Mouse (Mus musculus) small intestine, adult 10 weeks (tissue): ENCODE measurements around the gene Jmjd8. TPM values are rescaled to one million over a fixed set of nuclear protein-coding genes. Genes with fewer than 3 reads are reported as not detected.

Experiments
- polyA plus RNA-seq: library from polyadenylated mRNA; stranded (reverse); fragments of 350-450 nt; fragmentation: Illumina TruSeq; extraction: RNeasy Lipid Tissue Mini Kit (QIAGEN cat#74804); gene quantifications from one replicate; pipeline ENCODE4 v1.2.3, GENCODE M21; 2014; ENCODE audit warnings: low replicate concordance

Jmjd8 gene
- polyA plus RNA-seq, 1 experiment from 2014 or later: 1.8 TPM

Other genes with a start within 250 kb of the Jmjd8 start
- 0.15 TPM for gene Lmf1, start 249.8 kb upstream of the Jmjd8 start, polyA plus RNA-seq
- gene Gng13, start 111.7 kb upstream of the Jmjd8 start, polyA plus RNA-seq: not detected
- gene Chtf18, start 101.4 kb upstream of the Jmjd8 start, polyA plus RNA-seq: not detected
- not detected for gene Rpusd1, start 101.2 kb upstream of the Jmjd8 start, polyA plus RNA-seq
- gene Mslnl, start 92.8 kb upstream of the Jmjd8 start, polyA plus RNA-seq: not detected
- gene Msln, start 74.5 kb upstream of the Jmjd8 start, polyA plus RNA-seq: not detected
- 0.67 TPM for gene Narfl, start 55.1 kb upstream of the Jmjd8 start, polyA plus RNA-seq
- not detected for gene Haghl, start 43.2 kb upstream of the Jmjd8 start, polyA plus RNA-seq
- not detected for gene Ccdc78, start 42.3 kb upstream of the Jmjd8 start, polyA plus RNA-seq
- not detected for gene Fam173a, start 36.0 kb upstream of the Jmjd8 start, polyA plus RNA-seq
- not detected for gene AC134908.4, start 33.2 kb upstream of the Jmjd8 start, polyA plus RNA-seq
- not detected for gene Metrn, start 31.7 kb upstream of the Jmjd8 start, polyA plus RNA-seq
- 0.67 TPM for gene Fbxl16, start 19.8 kb upstream of the Jmjd8 start, polyA plus RNA-seq
- gene Wdr24, start 5.2 kb upstream of the Jmjd8 start, polyA plus RNA-seq: 0.26 TPM
- gene Stub1, start 4.5 kb downstream of the Jmjd8 start, polyA plus RNA-seq: 4.2 TPM
- gene Rhbdl1, start 8.4 kb downstream of the Jmjd8 start, polyA plus RNA-seq: not detected
- gene Gm20683, start 12.9 kb downstream of the Jmjd8 start, polyA plus RNA-seq: not detected
- gene Rhot2, start 16.0 kb downstream of the Jmjd8 start, polyA plus RNA-seq: 13.3 TPM
- gene Wdr90, start 32.6 kb downstream of the Jmjd8 start, polyA plus RNA-seq: 0.82 TPM
- not detected for gene Mcrip2, start 39.9 kb downstream of the Jmjd8 start, polyA plus RNA-seq
- gene Mettl26, start 46.2 kb downstream of the Jmjd8 start, polyA plus RNA-seq: 9.2 TPM
- not detected for gene Wfikkn1, start 52.0 kb downstream of the Jmjd8 start, polyA plus RNA-seq
- gene Rab40c, start 90.9 kb downstream of the Jmjd8 start, polyA plus RNA-seq: 0.48 TPM
- 23.5 TPM for gene Pigq, start 116.1 kb downstream of the Jmjd8 start, polyA plus RNA-seq
- not detected for gene Nhlrc4, start 116.1 kb downstream of the Jmjd8 start, polyA plus RNA-seq
- not detected for gene A930017K11Rik, start 123.7 kb downstream of the Jmjd8 start, polyA plus RNA-seq
- 1.8 TPM for gene Capn15, start 156.9 kb downstream of the Jmjd8 start, polyA plus RNA-seq
- gene Rab11fip3, start 240.7 kb downstream of the Jmjd8 start, polyA plus RNA-seq: 7.1 TPM